Mouse (Mus musculus) testis, postnatal 10 days (tissue): ENCODE measurements around the gene Nup214.

Experiments used
- DNase-seq: peaks from one replicate; pipeline ENCODE4 v3.0.0; 2021; ENCODE audit warnings: low spot score

The Nup214 gene

DNA sequence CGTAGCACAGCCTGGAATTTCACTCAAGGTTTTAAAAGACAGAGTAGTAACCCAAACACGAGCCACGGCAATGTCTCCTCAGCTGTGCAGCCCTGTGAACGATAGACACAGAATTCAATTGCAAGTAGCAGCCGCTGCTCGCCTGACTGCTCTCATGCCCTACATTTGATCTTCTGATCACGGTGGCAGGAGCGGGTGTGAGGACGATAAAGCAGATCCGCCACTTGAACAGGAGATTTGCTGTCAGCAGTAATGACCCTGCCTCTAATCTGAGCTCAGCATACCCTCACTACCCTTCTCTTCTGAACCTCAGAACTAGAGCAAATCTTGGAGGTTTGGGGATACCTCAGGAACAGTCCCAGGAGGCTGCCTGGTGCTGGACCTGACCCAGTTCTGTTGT lies 71.8 kb downstream of the Nup214 start:
- no peak for DNase-seq

DNA sequence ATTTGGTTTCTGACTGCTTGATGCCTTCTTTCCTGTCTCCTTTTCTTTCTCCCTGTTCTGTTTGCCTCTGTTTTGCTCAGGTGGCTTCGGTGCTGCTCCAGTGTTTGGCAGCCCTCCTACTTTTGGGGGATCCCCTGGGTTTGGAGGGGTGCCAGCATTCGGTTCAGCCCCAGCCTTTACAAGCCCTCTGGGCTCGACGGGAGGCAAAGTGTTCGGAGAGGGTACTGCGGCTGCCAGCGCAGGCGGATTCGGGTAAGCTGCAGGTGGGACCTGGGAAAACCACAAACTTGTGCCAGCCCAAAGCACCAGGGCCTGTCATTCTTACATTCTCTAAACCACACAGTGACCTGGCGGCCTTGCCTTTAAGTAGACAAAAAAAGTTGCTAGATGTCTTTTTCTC lies 73.1 kb downstream of the Nup214 start:
- DNase-seq, result no peak

DNA sequence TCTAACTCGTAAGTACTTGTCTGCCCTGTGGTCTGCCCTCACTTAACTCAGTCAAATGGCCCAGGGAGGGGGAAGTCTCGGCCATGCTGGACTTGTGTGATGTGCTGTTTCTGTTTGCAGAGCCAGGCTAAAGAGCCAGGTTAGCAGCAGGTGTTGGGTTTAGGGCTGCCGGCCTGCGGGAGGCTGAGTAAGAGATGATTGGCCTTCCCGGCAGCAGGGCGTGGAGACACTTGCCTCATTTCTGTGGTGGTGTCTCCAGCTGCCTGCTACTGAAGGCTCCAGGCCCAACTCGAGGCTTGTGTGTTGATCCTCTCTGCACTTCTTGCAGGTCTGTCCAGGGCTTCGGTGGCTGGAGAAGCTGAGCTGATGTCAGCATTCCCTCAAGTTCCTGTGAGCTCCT lies 77.6 kb downstream of the Nup214 start:
- no peak for DNase-seq

DNA sequence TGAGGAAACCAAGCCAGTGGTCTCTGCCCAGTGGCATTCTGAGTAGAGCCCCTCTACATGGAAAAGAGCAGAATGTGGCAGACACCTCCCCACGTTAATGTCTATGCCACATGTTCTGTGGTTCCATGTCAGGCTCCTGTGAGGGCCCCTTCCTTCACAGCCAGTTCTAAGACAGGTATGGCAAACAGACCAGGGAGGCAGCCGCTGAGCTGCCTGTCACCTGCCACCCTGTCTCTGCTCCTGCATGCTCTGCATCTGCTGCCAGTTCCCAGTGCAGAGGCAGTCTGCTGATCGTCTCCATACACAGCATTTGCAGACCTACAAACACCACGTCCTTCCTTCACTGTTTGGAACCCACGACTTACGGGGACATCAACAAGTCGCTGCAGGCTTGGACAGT lies 78.2 kb downstream of the Nup214 start:
- DNase-seq, result no peak

DNA sequence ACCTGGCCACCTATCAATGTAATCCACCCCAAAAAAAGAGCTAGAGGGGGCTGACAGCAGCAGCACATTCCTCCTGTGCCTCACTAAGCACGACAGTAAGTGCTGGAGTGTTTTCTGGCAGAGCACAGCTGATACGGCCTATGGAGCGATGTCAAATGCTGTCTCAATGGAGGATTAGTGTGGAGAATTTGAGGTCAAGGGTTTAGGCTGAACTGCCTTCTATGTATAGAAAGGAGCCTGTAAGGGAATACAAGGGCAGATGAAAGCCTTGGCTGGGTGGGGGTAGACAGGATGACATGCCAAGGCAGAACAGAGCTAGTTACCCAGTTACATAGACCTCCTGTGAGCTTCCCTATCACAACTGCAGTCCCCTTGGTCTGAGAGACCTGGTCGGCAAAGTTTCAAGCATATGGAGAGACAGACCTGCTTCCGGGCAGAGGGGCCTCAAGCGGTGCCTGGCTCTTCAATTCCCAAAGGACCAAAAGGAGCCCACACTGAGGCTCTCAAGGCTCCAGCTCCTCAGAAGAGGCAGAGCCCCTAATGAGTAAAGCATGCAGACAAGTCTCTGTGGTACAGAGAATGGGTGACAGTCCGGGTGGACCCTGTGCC lies 81.2 kb downstream of the Nup214 start:
- no peak for DNase-seq

DNA sequence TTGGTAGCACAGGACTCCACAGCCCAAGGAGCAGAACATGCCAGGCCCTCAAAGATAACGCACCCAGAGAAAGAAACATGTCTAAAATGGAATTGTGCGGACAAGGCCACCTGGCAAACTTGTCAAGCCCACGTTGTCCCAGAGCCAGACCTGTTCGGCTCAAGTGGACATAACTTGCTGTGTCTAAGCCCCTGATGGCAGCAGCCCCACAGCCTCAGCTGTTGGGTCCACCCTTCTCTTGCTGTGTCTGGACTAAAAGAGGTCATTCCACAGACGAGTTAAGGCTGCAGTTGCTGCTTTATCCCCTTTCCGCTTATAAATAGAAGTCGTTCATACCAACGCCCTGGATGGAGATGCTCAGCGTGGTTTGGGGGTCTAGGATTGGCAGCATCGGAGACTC lies 82.3 kb downstream of the Nup214 start:
- DNase-seq, result no peak

DNA sequence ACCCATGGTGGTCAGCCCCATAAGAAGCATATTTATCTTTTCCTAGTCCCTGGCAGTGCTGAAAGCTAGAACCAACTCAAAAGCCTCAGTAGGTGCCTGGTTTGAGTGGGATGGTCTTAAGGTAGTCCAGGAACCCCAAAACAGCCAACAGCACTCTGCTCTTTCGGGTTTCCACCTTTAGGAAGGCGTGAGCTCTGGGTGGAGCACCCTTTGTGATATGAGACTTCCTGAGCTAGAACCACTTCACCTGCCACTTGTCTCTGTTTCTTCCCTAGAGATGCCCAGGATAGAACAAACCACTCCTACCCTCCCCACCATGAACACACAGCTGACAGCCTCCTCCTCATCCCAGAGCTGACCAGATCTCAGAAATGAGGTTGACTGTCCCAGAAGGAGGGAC lies 83.1 kb downstream of the Nup214 start:
- DNase-seq, result no peak

DNA sequence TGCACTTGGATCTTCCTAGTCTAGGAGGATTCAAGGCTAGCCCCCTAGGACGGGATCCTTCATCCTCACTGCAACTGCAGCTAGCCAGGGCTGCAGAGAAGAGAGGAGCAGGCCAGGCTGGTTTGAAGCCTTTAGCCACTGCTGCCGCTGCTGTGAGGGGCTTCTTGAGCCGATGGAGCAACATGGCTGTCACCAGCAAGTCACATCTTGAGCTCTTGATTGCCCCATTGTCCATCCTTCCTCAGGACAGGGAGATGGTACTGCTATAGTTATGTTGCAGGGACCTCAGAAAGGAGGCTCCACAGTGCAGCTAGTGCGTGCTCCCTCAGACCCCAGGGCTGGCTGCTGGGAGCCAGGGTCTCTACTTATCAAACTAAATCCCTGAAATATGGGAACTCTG lies 83.6 kb downstream of the Nup214 start:
- DNase-seq, result no peak

DNA sequence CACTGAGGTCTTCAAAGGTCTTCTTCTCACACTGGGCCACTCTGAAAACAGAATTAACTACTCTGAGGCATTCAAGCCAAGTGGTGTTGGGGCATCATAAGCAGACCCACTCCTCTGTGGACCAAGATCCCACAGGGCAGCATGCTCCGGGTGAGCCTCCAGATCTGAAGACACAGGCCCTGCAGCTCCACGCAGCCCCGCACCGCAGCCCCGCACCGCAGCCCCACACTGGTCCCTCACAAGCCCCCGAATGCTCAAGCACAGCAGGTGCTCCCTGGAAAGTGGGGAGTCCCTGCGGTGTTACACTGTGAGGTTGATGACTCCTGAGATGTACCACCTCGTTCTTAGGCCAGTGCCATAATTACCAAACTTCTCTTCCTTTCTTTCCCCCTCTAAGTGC lies 84.0 kb downstream of the Nup214 start:
- DNase-seq, result no peak

DNA sequence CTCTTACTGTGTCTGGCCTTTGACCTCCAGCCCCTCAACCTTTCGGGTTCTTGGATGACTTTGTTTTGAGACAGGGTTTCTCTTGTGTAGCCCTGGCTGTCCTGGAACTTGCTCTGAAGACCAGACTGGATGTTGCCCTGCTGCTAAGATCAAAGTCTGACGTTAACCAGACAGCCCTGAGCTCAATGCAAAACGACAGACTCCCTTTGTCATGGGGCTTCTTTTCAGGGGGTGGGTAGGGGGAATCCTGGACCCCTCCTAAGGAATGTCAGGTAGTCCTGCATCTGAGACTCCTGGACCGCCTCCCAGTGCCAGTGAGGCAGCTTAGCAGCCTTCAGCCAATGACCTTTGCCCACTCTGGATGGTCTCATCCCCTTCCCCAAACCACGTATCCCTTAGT lies 84.5 kb downstream of the Nup214 start:
- DNase-seq, result no peak

DNA sequence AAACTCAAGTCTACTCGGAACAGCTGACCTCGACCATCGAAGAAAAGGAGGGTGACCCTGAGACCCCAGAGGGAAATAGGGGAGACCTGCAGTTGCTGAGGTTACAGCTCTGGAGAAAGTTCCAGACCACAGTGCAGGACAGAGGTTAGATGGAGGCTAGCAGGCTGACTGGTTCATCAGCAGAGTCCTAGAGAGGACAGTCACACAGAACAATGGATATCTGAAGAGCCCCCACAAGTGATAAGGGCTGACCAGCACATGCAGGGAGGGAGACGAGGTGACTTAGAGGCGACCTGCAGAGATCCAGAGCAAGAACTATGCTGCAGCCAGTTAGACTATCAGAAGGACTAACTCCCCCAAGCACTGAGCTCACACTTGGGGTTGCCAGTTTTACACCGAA lies 85.4 kb downstream of the Nup214 start:
- no peak for DNase-seq

DNA sequence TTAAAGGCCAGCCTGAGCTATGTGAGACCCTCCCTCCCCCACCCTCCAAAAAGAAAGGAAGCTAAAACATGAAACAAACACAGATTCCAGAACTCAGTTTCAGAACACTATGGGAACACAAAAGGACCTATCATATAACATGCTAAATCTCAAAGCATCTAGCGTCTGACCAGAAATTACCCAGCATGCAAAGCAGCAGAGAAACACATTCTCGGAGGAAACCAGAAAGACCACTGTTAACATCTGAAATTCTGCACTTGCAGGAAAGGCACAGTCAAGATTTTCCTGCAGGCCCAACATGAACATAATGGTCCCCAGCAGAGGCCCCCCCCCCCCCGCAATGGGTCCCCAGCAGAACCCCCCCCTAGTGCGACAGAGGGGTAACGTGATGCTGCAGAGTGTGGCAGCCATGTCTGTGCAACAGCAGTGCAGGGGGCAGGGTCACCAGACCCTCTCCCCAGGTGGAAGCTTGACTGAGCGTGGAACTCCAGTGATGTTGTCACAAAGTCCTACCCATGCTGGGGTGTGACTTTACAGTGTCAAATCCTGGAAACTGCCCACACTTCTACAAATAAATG lies 86.1 kb downstream of the Nup214 start:
- no peak for DNase-seq

DNA sequence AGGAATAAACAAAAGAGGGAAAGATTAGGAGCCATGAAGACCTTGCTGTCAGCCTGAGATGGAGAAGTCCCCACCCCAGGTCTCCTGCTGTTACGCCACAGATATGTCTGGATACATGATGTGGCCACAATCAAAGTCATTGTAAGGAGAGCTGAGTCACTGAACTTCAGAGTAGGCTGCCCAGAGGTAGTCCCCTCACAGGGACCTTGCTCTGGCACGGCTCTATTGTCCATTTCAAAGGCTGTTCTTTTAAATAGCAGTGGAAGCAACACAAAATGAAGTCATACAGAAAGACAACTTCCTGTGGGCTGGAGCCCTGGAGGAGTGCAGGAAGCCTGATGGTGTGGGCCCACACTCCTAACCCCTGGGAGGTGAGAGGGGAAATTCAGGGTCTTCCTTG lies 87.0 kb downstream of the Nup214 start:
- DNase-seq, result no peak

DNA sequence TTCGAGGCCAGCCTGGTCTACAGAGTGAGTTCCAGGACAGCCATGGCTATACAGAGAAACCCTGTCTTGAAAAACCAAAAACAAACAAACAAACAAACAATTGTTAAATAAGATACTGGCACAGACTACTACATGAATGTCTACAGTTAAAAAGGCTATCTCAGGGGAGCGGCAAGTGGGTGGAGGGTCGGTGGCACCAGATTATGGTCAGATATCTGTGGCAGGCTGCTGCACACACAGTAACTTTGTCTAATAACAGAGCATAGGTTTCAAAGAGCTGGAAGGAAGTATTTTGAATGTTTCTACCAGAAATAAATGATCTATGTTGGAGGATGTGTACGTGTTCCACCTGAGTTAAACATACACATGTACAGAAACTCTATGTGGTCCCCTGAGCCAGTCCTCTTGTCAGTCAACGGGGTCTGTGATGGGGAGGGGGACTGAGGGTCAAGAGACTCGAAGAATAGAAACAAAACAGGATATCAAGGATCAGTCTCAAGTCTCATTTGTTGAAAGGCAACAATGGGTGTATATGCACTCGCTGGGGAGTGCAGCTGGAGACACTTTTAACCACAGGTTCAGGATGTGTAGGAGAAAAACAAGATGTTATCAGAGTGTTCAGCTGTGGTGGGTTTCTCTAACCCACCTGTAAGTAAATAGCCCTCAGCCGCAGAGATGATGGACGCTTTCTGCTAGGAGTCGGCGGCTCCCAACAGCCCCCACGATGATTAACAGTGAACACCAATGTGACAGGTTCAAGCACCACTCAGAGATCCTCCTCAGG lies 87.7 kb downstream of the Nup214 start:
- DNase-seq, result no peak

DNA sequence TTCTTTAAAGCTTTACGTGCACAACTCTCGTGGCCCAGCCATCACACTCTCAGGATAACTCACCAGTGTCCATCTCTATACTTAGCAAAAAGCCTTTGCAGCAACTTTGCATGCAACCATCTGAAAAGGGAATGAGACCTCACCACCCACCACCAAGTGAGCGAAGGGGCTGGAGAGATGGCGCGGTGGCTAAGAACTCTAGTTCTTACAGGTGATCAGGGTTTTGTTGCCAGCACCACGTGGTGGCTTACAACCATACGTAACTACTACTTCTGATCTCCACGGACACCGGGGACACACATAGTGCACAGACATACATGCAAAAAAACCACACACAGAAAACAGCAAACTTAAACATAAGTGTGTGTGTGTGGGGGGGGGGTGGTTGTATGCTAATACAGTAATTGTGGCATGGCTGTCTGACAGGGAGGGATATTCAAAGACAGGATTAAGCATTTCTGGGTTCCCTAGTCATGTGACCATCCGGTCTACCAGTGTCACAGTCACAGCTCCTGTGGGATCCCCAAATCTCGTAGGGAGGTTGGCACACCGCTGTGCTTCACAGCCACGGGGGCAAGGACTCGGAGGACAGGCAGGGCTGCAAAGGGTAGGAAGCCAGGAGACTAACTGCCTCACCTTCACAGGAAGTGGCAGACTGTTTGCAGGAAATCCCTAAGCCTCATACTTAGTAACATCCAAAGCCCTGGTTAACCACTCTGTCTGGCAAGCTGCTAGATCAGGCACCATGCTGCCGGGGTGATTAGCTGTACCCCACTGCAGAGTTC lies 88.6 kb downstream of the Nup214 start:
- no peak for DNase-seq

DNA sequence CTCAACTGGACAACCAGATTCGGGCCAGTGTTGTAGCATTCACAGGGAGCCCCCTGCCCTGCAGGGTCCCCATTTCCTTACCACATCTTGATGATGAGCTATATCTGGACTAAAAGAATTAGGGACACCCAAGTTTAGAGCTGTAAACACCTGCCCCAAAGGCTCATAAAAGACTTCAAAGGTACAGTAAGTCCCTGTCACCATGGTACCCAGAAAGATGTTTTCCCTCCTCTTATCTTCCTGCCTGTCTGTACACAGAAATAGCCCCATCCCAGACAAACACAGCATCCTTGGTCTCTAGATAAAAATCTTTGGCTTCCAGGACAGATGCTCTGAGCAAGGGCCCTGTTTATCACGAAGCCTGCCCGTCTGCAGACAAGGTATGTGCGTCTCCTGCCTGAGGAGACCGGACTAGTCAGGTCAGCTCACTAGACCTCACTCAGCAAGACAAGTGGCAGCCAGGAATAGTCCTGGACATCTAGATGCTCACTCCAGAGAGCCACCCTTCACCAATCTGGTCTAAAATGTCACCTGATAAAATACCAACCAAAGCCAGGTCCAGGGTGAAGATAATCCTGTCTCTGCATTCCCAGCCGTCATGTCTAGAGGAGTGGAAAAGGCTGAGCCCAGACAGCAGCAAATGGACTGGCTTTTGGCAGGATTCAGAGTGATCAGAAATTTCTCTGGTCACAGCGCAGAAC lies 89.4 kb downstream of the Nup214 start:
- no peak for DNase-seq

DNA sequence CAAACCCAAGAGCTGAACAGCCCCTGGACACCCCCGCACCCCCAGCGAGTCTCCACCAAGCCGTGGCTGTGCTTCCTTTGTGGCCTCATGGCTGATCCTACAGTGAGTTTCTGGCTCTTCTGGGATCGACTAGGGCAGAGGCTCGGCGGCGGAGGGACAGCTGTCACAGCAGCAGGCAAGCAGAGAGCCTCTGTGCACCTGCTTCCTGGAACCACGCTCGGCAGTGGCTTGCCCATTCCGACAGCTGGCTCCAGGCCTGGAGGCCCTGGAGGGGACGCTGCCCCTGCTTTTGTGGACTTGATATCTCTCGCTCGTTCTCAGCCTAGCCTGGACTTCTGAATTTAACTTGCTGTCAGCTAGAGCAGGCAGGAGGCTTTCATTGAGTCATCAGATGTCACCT lies 90.7 kb downstream of the Nup214 start:
- DNase-seq, result no peak

DNA sequence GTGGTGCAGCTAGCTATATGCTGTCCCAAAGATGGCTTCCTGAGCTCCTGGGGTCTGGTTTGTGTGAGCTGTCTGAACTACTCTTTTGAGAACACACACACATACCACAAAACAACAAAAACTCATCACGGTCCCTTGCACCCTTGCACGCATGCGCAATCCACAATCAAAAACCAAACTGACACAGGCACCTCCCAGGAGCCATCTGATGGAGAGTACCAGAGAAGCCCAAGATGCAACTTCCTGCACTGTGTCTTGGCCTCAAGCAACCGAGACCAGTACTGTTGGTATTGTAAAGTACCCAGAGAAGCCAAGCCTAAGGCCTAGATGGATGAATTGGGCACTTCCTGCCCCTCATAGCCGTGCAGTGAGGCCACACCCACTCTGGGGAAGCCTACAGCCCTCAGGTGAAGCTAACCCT lies 91.1 kb downstream of the Nup214 start:
- DNase-seq, result no peak

DNA sequence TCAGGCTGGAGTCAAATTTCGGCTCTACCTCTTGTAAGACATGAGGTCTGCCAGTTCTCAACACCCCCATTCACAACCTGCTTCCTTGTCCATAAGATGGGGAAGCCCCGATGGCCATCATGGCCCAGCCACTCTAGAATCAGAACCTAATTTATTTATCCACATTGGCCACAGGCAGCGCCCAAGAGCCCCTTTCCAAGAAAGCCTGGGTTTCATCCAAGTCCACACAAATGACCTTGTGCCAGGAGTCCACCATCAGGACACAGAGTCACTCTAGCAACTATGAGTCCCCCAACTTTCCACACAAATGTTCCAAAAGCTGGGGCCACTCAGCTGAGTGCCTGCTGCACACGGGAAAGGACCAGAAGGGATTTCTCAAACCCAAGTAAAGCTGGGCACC lies 91.8 kb downstream of the Nup214 start:
- no peak for DNase-seq

DNA sequence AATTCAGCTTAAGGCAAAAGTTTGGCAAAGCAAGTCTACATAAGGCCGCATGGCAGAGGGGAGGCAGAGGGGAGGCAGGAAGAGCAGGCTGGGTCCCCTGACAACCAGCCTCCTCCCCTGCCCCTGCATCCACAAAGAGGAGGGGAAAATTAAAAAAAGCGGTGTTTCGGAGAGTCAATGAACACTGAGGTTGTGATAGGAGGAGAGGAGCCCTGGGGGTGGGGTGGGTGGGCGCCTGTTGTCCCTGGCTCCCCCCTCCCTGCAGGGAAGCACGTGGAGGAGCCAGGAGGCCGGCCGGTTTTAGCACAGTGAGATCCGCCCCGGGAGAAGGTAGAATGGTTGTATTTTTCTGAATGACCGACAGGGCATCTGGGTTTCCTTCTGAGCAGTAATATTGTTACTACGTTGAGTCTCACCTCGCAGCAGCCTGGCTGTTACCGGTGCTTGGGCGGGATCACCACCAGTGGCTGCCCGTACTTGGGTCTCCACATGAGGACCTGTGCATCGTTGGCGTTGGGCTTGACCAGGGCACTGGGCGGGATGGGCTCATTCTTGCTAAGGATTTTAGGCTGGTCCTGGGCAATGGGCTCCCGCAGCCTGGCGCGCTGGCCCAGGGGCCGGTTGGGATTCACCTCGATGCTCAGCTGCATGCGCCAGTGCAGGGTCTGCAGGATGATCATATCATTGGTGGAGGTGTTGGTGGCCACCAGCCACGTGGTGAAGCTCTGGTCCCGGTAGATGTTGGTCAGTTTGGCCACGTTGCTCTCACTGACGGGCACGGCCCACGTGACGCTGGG lies 94.8 kb downstream of the Nup214 start:
- DNase-seq, result no peak

DNA sequence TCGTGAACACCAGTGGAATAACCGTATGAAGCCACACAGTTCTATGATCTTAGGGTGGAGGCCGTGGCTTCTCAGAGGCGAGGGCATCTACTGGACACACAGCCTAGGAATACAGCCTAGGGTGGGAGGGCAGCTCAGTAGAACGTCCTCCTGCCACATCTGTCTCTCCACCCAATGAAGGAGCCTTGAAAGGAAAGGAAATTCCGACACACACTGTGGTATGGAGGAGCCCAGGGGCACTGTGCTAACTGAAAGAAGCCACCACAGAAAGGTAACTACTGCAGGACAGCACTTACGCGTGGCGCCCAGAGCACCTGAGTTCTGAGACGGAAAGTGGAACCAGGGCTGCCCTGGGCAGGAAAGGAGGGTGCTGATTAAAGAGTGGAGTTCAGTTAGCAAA lies 96.5 kb downstream of the Nup214 start:
- DNase-seq, result no peak
